Mouse (Mus musculus) CH12F3 (cell line): Measurements from ENCODE around the gene Fzd5.

Experiments
- in situ Hi-C: fragments of 300-500 bp; cut with MboI; formaldehyde crosslinking; loops from 2 replicates; pipeline ENCODE4 v1.14.3; 2020; ENCODE audit warnings: low sequenced_read_pairs

Fzd5 gene

DNA sequence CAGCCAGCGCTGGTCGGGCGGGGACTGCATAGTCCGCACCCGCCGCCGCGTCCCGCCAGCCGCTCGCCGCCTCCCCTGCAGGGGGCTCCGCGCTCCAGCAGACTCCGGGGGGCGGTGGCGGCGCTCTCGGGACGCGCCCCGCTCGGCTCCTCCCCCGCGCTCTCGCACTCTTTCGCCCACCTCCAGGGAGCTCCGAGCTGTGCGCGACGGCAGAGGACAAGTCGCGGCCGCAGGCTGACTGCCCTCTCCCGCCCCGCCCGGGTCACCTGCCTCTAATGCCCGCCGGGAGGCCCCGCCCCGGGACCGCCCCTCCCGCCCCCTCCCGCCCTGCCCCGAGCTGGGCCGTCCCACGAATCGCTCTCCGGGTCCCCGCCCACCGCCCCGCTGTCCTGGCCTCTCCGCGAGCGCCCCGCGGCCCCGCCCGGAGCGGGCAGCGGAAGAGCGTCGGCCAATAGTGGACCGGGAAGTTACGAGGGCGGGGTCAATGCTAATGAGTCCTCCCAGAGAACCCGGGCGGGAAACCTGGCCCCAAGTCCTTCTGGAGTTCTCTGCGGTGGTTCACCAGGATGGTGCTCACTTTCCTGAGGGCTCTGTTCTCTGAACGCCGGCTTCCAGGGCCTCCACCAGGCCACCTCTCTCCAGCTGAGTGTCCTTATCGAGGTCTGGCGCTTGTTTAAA, at the start of gene Fzd5:
Fzd5 (minus strand) TSS at position 250 of the 678 bp plus-strand sequence.
- in situ Hi-C loops: no loop called here

DNA sequence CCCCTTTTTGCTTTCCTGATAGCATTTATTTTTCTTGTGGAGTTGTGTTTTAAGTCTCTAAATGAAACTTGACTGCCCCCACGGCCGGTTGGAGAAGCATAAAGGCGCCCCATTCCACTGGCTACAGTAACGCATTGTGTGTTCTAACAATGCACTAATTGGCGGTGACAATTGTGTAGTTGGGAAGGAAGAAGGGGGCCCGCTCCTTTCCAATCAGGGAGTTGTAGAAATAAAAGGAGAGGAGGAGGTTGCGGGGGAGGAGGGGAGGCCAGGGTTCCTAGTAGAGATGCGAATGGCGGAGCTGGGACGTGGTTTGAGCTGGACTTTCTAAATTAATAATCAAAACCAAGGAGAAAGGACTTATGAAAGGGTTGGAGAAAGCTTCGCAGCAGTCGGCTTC, 42.3 kb upstream of the Fzd5 start:
- in situ Hi-C loops: no loop called here

DNA sequence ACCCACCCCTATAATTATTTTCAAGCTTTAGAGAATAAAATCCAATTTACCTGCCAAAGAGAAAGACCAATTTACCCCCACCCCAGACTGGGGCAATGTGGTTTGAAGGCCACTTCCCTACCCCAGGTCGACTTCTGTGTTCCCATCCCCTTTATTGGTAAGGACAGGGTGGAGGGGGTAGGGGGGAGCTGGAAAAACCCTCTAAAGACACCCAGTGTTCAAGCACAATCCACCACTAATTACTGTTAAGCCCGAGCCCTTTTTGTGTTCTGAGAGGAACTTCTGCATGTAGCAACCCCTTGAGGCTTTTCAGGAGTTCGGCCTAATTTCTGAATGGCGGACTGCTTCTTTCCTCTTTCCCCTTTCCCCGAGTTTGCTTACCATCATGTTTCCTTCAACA, 41.9 kb upstream of the Fzd5 start:
- in situ Hi-C loops: no loop called here

DNA sequence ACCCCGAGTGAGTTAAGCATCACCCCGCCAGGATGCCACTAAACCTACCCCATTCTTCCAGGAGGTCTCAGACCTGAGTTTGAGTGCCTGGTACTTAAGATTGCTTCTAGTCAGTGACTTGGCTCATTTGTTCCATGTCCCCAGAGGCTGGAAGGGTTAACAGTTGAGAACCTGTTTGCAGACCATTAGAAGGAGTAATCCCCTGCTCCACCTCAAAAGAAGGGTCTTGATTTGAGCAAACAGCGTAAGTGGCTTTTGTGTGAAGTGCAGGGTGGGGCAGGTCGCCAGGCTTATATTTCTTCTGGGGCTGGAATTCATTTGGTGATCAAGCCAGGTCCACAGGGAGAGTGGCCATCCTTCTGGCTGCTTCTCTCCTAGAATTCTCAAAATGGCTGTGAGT, 35.8 kb upstream of the Fzd5 start:
- in situ Hi-C loops: no loop called here

DNA sequence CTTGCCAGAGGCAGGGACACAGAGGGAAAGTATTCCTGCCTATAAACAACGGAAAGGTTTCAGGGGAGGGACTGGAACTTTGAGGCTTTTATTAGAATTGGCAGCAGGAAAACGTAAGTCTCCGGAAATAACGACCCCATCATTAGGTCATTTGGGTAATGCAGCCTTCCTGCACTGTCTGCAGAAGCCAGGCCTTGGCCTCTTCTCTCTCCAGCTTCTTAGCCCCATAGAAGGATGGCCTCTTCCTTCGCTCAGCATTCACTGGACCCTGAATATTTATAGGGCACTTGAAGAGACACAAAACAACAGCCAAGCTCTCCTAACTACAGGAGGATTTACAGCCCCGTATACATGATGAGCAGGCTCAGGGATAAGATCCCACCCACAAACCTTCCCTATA, 32.6 kb upstream of the Fzd5 start:
- in situ Hi-C loops: no loop called here

DNA sequence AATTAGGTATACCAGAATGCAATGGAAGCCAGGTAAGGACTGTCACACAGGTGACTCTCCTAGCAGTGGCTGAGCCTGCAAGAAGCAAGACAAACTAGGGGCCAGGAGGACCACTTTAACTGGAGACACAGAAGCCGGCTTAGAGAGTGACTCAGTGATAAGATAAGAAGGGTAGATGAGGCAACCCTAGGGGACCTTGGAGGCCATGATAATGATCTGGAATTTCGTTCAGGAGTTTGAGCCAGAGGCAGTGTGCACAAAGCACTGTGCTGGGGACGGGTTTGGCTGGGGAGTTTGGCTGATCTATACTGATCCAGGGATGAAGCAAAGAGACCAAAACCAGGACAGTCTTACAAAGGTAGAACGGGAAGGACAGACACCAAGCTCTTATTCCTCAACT, 24.1 kb upstream of the Fzd5 start:
- in situ Hi-C loops: no loop called here

DNA sequence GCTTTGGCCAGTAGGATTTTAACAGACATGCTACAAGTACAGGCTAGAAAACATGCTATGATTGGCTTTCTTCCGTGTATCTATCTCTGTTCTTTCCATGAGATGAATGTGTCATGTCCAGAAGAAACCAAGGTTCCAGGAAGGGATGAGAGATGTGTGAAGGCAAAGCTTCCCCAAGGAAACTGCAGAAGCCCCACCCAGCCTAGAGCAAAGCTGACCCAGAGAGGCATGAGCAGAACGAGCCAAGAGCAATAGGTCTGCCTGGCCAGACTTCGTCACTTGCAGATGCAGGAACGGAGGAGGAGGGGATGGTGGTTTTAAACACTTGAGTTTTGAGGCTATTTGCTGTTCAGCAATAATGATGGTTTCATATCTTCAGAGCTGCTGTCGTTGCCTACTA, 20.2 kb upstream of the Fzd5 start:
- in situ Hi-C loops: no loop called here

DNA sequence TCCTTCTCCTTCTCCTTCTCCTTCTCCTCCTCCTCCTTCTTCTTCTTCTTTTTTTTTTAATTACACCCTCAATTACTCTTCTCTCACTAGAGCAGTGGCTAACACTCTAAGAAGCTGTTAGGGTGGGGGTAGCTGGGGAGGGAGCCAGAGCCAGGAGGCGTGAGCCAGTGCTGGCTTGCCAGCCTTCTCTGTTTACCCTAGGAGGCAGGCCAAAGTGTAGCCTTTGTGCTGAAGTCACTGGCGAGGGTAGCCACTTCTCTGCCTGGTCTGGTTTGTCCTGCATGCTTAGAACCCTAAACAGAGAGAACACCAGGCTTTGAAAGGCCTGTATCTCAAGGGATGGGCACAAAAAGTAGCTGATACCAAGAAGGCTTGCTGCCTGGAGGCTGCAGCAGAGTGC, 19.7 kb upstream of the Fzd5 start:
- in situ Hi-C loops: no loop called here

DNA sequence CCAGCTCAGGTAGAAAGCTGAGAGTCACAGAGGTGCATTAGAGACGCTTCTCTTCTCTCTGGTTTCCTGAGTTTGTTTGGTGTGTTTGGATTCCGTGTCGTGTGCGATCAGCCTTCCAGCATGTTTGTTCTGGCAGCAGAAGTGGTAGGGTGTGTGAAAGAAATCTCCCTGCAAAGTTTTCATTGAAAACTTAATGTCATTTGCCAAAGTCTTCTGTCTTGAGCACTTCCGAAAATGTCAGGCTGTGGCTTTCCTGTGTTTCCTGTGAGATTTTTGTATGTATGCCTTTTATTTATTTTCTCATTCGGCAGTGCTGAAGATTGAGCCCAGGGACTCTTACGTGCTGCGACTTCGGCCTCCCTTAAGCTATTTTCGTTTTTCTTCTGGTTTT, 19.1 kb upstream of the Fzd5 start:
- in situ Hi-C loops: no loop called here

DNA sequence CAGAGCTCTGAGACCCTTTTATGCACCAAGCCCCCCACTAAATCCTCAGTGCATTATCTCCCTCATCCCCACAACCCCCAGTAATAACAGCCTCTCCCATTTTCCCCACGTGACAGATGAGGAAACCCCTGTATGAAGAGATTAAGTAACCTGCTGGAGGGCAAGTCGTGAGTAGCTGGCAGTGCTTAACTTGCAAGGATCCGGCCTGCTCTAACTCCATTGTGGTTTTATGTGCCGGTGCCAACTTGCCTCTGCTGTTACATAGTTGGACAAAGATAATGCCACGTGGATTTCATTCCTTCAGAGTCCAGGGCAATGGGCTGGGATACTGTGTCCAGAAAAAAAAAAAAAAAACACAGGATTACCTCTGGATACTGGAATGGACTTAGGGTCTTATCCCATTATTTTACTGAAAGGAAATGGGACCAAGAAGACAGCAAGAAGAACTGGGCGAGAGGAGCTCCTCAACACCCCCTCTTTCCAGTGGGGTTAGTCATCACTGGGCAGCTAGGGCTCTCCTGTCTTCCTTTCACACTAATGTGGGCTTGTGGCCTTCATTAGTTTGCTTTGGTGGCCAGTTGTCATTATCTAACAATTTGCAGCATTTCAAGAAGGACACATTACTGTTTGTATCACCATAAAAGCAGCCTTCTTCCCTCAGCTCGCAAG, 18.6 kb upstream of the Fzd5 start:
- in situ Hi-C loops: no loop called here

DNA sequence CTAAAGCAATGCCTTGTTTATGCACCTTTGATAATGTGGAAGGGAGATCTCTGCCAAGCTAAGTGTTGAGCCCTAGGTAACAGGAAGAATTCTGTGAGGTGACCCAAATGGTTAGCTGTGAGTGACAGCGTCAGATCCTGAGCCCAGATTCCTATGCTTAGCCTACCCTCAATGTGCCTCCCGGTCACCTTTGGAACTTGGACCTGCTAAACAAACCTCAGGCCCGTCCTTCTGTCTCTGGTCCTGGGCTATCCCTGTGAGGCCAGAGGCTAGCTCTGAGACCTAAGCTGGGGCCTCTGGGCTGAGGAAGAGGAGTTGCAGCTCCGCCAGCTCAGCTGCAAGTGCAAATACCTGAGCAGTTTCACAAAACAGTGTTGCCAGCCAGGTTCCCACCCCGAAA, 17.1 kb upstream of the Fzd5 start:
- in situ Hi-C loops: no loop called here

DNA sequence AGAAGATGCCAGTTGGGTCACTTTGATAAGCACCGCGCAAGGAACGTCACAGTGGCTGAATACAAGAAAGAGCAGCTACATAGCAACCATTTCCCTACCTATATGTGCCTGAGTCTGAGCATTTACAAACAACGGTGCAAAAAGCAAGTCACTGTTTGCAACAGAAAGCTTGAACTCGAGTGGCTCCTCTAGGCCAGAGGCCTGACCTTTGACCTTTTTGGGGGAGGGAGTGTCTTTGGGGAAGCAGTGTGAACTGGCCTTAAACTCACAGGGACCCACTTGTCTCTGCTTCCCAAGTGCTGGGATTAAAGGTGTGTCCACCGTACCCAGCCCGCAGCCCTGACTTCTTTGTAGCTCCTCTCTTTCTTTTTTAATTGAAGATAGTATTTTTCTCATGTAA, 16.1 kb upstream of the Fzd5 start:
- in situ Hi-C loops: no loop called here

DNA sequence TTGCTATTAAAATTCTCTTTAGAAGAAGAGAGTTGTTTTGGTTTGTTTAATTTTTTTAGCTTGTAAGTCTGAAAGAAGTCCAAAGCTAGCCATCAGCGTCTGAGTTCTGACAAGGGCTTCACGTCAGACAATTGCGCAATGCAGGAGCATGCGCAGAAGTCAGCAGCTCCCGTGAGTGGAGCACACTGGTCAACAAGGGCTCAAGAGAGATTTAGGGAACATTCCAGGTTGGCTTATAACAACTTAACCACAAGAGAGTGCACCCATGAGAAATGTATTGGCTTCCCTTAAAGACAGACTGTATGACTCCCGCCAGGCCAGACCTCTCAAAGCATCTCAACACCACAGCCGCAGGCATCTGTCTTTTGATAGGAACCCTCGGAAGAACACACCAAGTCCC, 15.6 kb upstream of the Fzd5 start:
- in situ Hi-C loops: no loop called here

DNA sequence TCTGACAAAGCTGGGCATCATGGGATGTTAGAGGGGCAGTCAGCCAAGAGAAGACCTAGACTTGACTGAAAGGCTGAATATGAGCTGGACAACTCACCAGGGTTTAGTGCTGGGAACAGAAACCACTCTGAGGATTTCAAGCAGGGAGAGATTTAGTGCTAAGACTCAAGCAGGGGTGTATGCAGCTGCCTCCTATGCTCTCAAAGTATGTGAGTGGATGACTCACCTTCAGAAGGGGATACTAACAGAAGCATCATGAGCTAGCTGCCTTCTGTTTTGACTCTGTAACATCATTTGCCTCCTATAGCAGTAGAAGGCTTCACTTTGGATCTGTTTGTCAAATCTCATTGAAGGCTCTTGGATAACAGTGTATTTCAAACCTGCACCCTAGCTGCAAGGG, 7.1 kb upstream of the Fzd5 start:
- in situ Hi-C loops: no loop called here

DNA sequence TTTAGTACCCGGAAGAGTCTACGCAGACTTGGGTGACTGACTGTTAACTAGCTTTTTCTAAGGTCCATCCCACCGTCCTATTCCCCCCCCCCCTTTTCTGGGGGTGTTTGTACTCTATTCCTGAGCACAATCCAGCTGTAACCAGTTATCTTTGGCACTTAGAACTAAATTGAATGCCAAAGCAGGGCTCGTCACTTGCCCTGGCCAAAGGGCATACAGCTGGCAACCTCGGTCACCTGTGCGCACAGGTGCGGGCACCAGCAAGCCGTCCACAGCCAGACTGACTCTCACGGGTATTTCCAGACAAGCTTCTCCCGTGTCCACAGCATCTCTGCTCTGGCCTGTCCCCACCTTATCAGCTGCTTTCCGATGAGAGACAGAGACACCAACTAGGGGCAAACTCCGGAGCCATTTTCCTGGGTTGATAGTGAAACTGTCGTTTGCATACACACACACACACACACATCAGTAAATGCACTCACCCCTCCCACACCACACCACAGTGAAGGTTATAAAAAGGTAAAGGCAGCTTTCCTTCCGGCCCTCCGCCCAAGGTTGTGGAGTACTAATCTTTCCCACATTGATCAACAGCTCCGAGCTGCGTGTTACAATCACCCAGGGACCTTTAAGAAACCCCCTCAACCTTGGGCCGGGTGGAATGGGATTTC, 5.3 kb upstream of the Fzd5 start:
- in situ Hi-C loops: no loop called here

DNA sequence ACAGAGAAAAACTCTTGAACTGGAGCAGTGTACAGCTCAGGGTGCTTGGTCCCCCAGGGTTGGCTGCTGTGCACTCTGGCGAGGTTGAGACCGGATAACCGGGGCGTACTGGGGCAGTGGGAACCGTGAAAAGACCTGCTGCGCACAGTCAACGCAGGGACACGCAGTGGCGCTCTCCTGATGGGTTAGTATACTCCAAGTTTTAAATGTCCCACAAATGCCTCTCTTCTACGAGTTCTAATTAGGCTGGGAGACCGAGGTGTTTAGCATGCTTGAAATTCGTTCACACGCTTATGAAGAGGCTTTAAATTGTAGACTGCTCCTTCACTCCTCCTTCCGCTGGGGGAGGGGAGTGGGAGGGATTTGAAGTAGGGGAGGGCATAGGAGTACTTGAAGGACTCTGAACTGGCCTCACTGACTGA, 1.1 kb upstream of the Fzd5 start:
- in situ Hi-C loops: no loop called here

DNA sequence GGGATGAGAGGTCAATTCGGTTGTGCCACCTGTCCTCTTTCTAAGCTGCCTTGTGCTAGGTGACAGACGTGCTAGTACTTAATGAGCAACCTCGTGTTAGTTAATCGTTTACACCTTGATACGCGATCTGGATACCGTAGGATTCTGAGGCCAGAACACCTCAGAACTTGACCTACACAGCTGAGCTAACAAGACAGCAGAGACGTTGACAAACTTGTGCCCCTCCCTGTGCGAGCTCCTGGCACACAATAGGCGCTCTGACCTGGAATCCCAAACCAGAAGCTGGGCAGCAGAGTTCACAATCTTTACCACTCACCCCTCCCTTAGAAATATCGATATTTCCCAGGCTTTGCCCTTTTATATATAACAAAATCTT, 617 bp upstream of the Fzd5 start:
- in situ Hi-C loops: no loop called here

DNA sequence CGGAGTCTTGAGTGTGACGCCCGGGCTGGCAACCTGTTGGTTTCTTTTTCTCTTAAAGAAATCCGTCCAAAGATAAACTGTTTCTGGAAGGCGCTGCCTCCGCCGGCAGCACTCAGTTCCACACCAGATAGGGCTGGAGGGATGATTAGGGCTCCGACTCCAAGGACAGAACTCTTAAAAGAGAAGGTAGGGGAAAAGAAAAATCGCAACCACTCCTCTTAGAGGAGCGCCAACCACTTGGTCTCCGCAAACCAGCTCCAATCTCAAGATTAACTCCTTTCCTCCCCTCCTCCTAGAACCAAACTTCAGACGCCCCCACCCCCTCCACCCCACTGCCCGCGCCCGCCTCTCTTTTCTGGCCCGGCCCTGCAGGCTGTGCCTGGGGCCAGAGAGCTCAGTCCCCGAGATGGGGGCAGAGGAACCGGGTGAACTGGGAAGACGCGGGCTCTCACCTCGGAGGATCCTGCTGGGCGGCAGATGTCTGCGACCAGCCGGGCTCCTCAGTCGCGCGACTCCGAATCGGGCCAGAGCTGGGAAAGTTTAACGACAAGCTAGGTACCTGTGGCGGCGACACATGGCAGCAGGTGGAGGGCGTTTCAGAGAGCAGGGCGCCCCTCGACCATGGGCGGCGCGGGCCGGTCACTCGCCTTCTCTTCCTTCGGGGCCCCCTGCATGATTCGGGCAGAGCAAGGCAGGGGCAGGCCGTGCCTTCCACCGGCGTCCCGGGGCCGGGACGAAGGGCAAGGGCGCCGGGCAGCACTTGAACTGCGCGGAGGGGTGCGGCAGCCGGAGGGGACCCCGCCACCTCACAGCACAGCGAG, 660 bp downstream of the Fzd5 start:
- in situ Hi-C loops: no loop called here

DNA sequence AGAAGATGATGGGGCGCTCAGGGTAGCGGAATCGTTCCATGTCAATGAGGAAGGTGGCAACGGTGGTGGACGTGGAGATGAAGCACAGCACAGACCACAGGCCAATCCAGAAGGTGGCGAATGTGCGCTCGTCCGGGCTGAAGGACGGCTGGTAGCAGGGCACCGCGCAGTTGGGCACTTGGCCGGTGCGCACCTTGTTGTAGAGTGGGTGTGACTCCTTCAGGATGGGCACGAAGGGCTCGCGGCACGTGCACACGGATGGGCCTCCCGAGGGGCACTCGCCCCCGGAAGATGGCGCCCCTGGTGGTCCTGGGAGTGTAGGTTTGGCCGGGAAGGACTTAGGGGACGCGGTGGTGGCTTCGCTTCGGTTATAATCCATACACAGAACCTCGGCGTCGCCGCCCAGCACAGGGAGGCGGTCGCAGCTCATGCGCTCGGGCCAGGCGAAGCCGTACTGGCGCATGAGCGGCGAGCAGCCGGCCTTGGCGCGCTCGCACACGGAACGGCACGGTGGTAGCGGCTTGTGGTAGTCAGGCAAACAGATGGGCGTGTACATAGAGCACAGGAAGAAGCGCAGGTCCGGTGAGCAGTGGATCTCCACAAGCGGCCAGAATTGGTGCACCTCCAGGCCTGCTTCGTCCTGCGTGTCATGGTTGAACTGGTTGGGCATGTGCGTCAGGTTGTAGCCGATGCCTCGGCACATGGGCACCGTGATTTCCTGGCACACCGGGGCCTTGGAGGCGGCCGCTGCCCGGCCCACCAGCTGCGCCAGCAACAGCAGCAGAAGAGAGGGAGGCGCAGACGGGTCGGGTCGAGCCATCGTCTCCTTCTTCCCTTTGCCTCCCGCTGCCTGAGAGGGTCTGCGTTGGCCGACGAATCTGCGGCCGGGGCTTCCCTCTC, 1.5 kb downstream of the Fzd5 start:
- in situ Hi-C loops: no loop called here
